Mouse (Mus musculus): ENCODE results near the gene Ccl19. TPM values are rescaled to one million over a fixed set of nuclear protein-coding genes. Genes with fewer than 3 reads are reported as not detected.
"Not testable (repeated sequence)": the region's sequence is repeated elsewhere in the genome, so short reads cannot be mapped to it uniquely, and the experiment has no call there.

Gene Ccl19
- polyA plus RNA-seq (2015; fragmentation: Nextera tagmentation; extraction: Ambion mirVana) = 16.2 and 22.5 TPM in 2 replicates

GRCm38 (mm10) chr4:42756477-42756876 is at the start of gene Ccl19:
Gene Ccl19 (minus strand): TSS chr4:42756577.
- DNase-seq (ENCODE audit: low spot score) = not testable (repeated sequence)

- not testable (repeated sequence) for DNase-seq (ENCODE audit: low spot score)
Observed at GRCm38 (mm10) chr4:42773893-42774292, 17.5 kb upstream of the Ccl19 start, which contains the start of gene Ccl21a. Gene Ccl21a (minus strand): TSS chr4:42773993.

DNA sequence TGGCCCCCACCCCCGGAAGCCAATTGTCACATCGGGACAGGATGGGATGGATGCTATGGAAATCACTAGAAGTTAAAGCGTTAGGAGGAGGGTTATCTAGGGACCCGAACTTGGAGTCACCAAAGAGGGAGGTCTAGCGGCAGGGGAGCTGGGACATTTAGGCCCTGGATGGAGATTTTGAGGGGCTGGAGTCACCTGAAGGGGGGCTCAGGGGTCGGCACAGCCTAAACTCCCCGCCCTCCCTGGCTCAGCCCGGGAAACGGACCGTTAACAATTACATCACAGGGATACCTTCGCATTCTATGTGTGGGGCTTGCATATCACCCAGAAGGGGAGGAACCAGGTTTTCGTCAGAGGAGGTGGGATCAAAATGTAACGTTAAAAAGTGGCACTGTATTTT is 21.1 kb downstream of the Ccl19 start, which contains the start of gene 4930578G10Rik:
TSS of gene 4930578G10Rik (plus strand) at position 301 of the 400 bp plus-strand sequence.
- not testable (repeated sequence) for DNase-seq (ENCODE audit: low spot score)

Other genes starting within 250 kb of the Ccl19 start
- gene Fam205a2, start 228.4 kb downstream of the Ccl19 start, polyA plus RNA-seq (2015; fragmentation: Nextera tagmentation; extraction: Ambion mirVana) = 0.04 and 0.06 TPM in 2 replicates
- gene Gm10591, start 144.4 kb downstream of the Ccl19 start, polyA plus RNA-seq (2015; fragmentation: Nextera tagmentation; extraction: Ambion mirVana) = not detected in 2 replicates
- 18.8 and 20.8 TPM in 2 replicates for gene Gm2564, start 126.9 kb downstream of the Ccl19 start, polyA plus RNA-seq (2015; fragmentation: Nextera tagmentation; extraction: Ambion mirVana)
- gene Ccl27b, start 101.3 kb downstream of the Ccl19 start, polyA plus RNA-seq (2015; fragmentation: Nextera tagmentation; extraction: Ambion mirVana) = 16.4 TPM in 1 of 2 replicates, not detected in the other
- gene Il11ra2, start 94.7 kb downstream of the Ccl19 start, polyA plus RNA-seq (2015; fragmentation: Nextera tagmentation; extraction: Ambion mirVana) = 0.23 and 0.30 TPM in 2 replicates
- gene 4930578G10Rik, start 21.0 kb downstream of the Ccl19 start, polyA plus RNA-seq (2015; fragmentation: Nextera tagmentation; extraction: Ambion mirVana) = not detected in 2 replicates
- gene Ccl21a, start 17.4 kb upstream of the Ccl19 start, polyA plus RNA-seq (2015; fragmentation: Nextera tagmentation; extraction: Ambion mirVana) = 410 and 451 TPM in 2 replicates
- not detected in 2 replicates for gene Fam205a1, start 97.3 kb upstream of the Ccl19 start, polyA plus RNA-seq (2015; fragmentation: Nextera tagmentation; extraction: Ambion mirVana)
- 0.04 and 0.10 TPM in 2 replicates for gene Gm12394, start 100.2 kb upstream of the Ccl19 start, polyA plus RNA-seq (2015; fragmentation: Nextera tagmentation; extraction: Ambion mirVana)
- 0.14 TPM in 1 of 2 replicates, not detected in the other for gene Fam205c, start 117.7 kb upstream of the Ccl19 start, polyA plus RNA-seq (2015; fragmentation: Nextera tagmentation; extraction: Ambion mirVana)
- 0.12 and 0.39 TPM in 2 replicates for gene Phf24, start 160.1 kb upstream of the Ccl19 start, polyA plus RNA-seq (2015; fragmentation: Nextera tagmentation; extraction: Ambion mirVana)
- 2.8 and 3.3 TPM in 2 replicates for gene Dnajb5, start 193.2 kb upstream of the Ccl19 start, polyA plus RNA-seq (2015; fragmentation: Nextera tagmentation; extraction: Ambion mirVana)
- 0.38 and 0.40 TPM in 2 replicates for gene 1700022I11Rik, start 213.0 kb upstream of the Ccl19 start, polyA plus RNA-seq (2015; fragmentation: Nextera tagmentation; extraction: Ambion mirVana)
- 371 and 396 TPM in 2 replicates for gene Vcp, start 243.9 kb upstream of the Ccl19 start, polyA plus RNA-seq (2015; fragmentation: Nextera tagmentation; extraction: Ambion mirVana)

Data from thymus, postnatal 0 days (tissue).